Comparison of ENCODE assay signal across 9 mouse cellular contexts in genomic region chr16:96684581-96684980, GRCm38 (mm10).
DNase-seq lines count a peak whose midpoint lies in the region; ATAC-seq and TF ChIP-seq lines count a peak whose summit lies in the region.
"Had no signal": no experiment of that assay in that cellular context is flagged by ENCODE, and none has a peak within 500 bp of the region (broad histone marks: within the 10 kb centered on the region; RNA-seq: fewer than 3 reads in every experiment).

No protein-coding gene starts in this region.

- TF ChIP-seq POLR2A in MEL (IDR thresholded peaks at IDR 0.05; ENCODE audit: control insufficient read depth in 1 of 2, insufficient read depth in 1 of 2, low read depth in 1 of 2, low read length in 2 of 2, poor library complexity in 1 of 2), result no peak
- no peak for TF ChIP-seq POLR2A in cerebellum, adult 2 months (IDR thresholded peaks at IDR 0.05; ENCODE audit: borderline replicate concordance, insufficient read depth, low read length)

- H3K9ac ChIP-seq in intestine, postnatal 0 days (ENCODE audit: low read depth, low read length), result no peak overlapping the region
- no peak overlapping the region for H3K9ac ChIP-seq in intestine, embryonic 15.5 days
- no peak overlapping the region for H3K9ac ChIP-seq in MEL (ENCODE audit: control insufficient read depth, low read depth, low read length, poor library complexity, severe bottlenecking)
- H3K9ac ChIP-seq in forebrain, postnatal 0 days, result no peak overlapping the region
- no peak overlapping the region for H3K9ac ChIP-seq in midbrain, embryonic 14.5 days (replicated peaks; ENCODE audit: low read length)
- H3K9ac ChIP-seq: liver, embryonic 13.5 days had no signal

- peak; percentile 11 for DNase-seq in MEL (ENCODE audit: low read depth, low spot score)
- DNase-seq in cerebellum, adult 2 months, result peak; percentile 56 to 64
- DNase-seq in forebrain, postnatal 0 days, result peak; percentile 88
- peak; percentile 43 to 74 for DNase-seq in layer of hippocampus, adult 8-10 months (ENCODE audit: low spot score in 2 of 2)
- peak; percentile 92 for DNase-seq in midbrain, embryonic 14.5 days
- peak; percentile 7 for DNase-seq in yolk sac, embryonic 10.5 days (ENCODE audit: low spot score)
- DNase-seq: liver, embryonic 13.5 days had no signal

- TF ChIP-seq EP300 in MEL (IDR thresholded peaks at IDR 0.05; ENCODE audit: low read depth in 1 of 2, low read length in 2 of 2), result no peak

- no peaks in the 10 kb centered on the region for H3K79me2 ChIP-seq in MEL (ENCODE audit: control insufficient read depth, insufficient read depth, low read length, poor library complexity)

- no peak overlapping the region for H3K27ac ChIP-seq in intestine, postnatal 0 days (ENCODE audit: low read depth, low read length)
- H3K27ac ChIP-seq in intestine, embryonic 15.5 days, result no peak overlapping the region
- no peak overlapping the region for H3K27ac ChIP-seq in MEL (ENCODE audit: control insufficient read depth, low read depth, low read length)
- H3K27ac ChIP-seq in cerebellum, adult 2 months (ENCODE audit: insufficient read depth, low read length), result no peak overlapping the region
- H3K27ac ChIP-seq in forebrain, postnatal 0 days (ENCODE audit: low read depth, low read length), result no peak overlapping the region
- H3K27ac ChIP-seq in midbrain, embryonic 14.5 days (replicated peaks; ENCODE audit: low read depth, low read length), result no peak overlapping the region
- H3K27ac ChIP-seq: liver, embryonic 13.5 days had no signal

- no peak for ATAC-seq in intestine, postnatal 0 days
- no peak for ATAC-seq in intestine, embryonic 15.5 days
- peak; percentile 64; the same call in 1 of the 2 replicates for ATAC-seq in forebrain, postnatal 0 days
- no peak for ATAC-seq in midbrain, embryonic 14.5 days (ENCODE audit: low FRiP score, low TSS enrichment)

- no peak overlapping the region for H3K4me2 ChIP-seq in intestine, postnatal 0 days (replicated peaks; ENCODE audit: low read depth)
- H3K4me2 ChIP-seq in intestine, embryonic 15.5 days (replicated peaks), result no peak overlapping the region
- H3K4me2 ChIP-seq in forebrain, postnatal 0 days (ENCODE audit: low read depth), result no peak overlapping the region
- no peak overlapping the region for H3K4me2 ChIP-seq in midbrain, embryonic 14.5 days (ENCODE audit: low read length)
- H3K4me2 ChIP-seq: liver, embryonic 13.5 days had no signal

- peak; percentile 23 for TF ChIP-seq RAD21 in MEL (IDR thresholded peaks at IDR 0.05; ENCODE audit: low read depth, low read length)

- peak; percentile 83 for TF ChIP-seq CTCF in intestine, postnatal 0 days (IDR thresholded peaks at IDR 0.05; ENCODE audit: low read depth)
- peak; percentile 15 to 30 (median 19); a peak in 4 of 6 replicates for TF ChIP-seq CTCF in MEL (IDR thresholded peaks at IDR 0.05 in 2 of 3, conservative IDR thresholded peaks at IDR 0.05 in 1 of 3; ENCODE audit: control insufficient read depth in 1 of 3, insufficient read depth in 1 of 3, low read depth in 2 of 3, low read length in 3 of 3, poor library complexity in 1 of 3, severe bottlenecking in 1 of 3)
- TF ChIP-seq CTCF in cerebellum, adult 2 months (IDR thresholded peaks at IDR 0.05; ENCODE audit: borderline replicate concordance, insufficient read depth, low read depth, low read length), result peak; percentile 68
- TF ChIP-seq CTCF in forebrain, postnatal 0 days (IDR thresholded peaks at IDR 0.05; ENCODE audit: low read depth), result peak; percentile 87

- 22% methylated on average over 4 of the region's 4 CpGs for WGBS in intestine, postnatal 0 days
- 24% methylated on average over 4 of the region's 4 CpGs for WGBS in intestine, embryonic 15.5 days
- 19% methylated on average over 4 of the region's 4 CpGs for WGBS in cerebellum, adult 2 months
- 15% methylated on average over 4 of the region's 4 CpGs for WGBS in forebrain, postnatal 0 days
- 21% methylated on average over 4 of the region's 4 CpGs for WGBS in midbrain, embryonic 14.5 days

- no peaks in the 10 kb centered on the region for H3K27me3 ChIP-seq in intestine, postnatal 0 days (replicated peaks; ENCODE audit: control insufficient read depth, insufficient read depth, low read length)
- H3K27me3 ChIP-seq in intestine, embryonic 15.5 days (replicated peaks), result no peaks in the 10 kb centered on the region
- H3K27me3 ChIP-seq in MEL (ENCODE audit: control insufficient read depth in 1 of 2, insufficient read depth in 2 of 2, low read length in 2 of 2), result no peaks in the 10 kb centered on the region
- H3K27me3 ChIP-seq in cerebellum, adult 2 months (ENCODE audit: control insufficient read depth, insufficient read depth, low read length), result no peaks in the 10 kb centered on the region
- no peaks in the 10 kb centered on the region for H3K27me3 ChIP-seq in forebrain, postnatal 0 days (ENCODE audit: insufficient read depth, low read length)
- H3K27me3 ChIP-seq in midbrain, embryonic 14.5 days (ENCODE audit: control insufficient read depth, insufficient read depth, low read length), result no peaks in the 10 kb centered on the region
- H3K27me3 ChIP-seq: liver, embryonic 13.5 days had no signal

- no peaks in the 10 kb centered on the region for H3K4me1 ChIP-seq in intestine, postnatal 0 days (replicated peaks; ENCODE audit: control insufficient read depth, insufficient read depth, low read length)
- no peaks in the 10 kb centered on the region for H3K4me1 ChIP-seq in intestine, embryonic 15.5 days (replicated peaks)
- no peaks in the 10 kb centered on the region for H3K4me1 ChIP-seq in MEL (ENCODE audit: control insufficient read depth in 1 of 2, insufficient read depth in 2 of 2, low read length in 2 of 2)
- no peaks in the 10 kb centered on the region for H3K4me1 ChIP-seq in cerebellum, adult 2 months (ENCODE audit: control insufficient read depth, insufficient read depth, low read length)
- H3K4me1 ChIP-seq in forebrain, postnatal 0 days (ENCODE audit: insufficient read depth), result no peaks in the 10 kb centered on the region
- 0 out of 2 replicates have a peak, but pooled peaks cover 6% of the 10 kb centered on the region for H3K4me1 ChIP-seq in midbrain, embryonic 14.5 days (ENCODE audit: control insufficient read depth, insufficient read depth, low read length)
- H3K4me1 ChIP-seq: liver, embryonic 13.5 days had no signal

- no peak overlapping the region for H3K4me3 ChIP-seq in intestine, postnatal 0 days (ENCODE audit: low read depth, low read length)
- H3K4me3 ChIP-seq in intestine, embryonic 15.5 days (replicated peaks), result no peak overlapping the region
- no peak overlapping the region for H3K4me3 ChIP-seq in MEL (ENCODE audit: control insufficient read depth in 1 of 2, insufficient read depth in 1 of 2, low read depth in 2 of 2, low read length in 2 of 2)
- no peak overlapping the region for H3K4me3 ChIP-seq in cerebellum, adult 2 months (replicated peaks; ENCODE audit: insufficient read depth, low read depth, low read length)
- H3K4me3 ChIP-seq in forebrain, postnatal 0 days (ENCODE audit: low read depth, low read length), result no peak overlapping the region
- no peak overlapping the region for H3K4me3 ChIP-seq in midbrain, embryonic 14.5 days (replicated peaks; ENCODE audit: low read depth, low read length)
- H3K4me3 ChIP-seq: liver, embryonic 13.5 days had no signal

- no peaks in the 10 kb centered on the region for H3K36me3 ChIP-seq in intestine, postnatal 0 days (ENCODE audit: control insufficient read depth, insufficient read depth)
- no peaks in the 10 kb centered on the region for H3K36me3 ChIP-seq in intestine, embryonic 15.5 days
- no peaks in the 10 kb centered on the region for H3K36me3 ChIP-seq in MEL (ENCODE audit: control insufficient read depth in 1 of 2, insufficient read depth in 2 of 2, low read length in 2 of 2)
- peaks cover 18% of the 10 kb centered on the region for H3K36me3 ChIP-seq in forebrain, postnatal 0 days (ENCODE audit: insufficient read depth)
- peaks cover 34% of the 10 kb centered on the region; the same call in 1 of the 2 replicates for H3K36me3 ChIP-seq in midbrain, embryonic 14.5 days (ENCODE audit: control insufficient read depth, insufficient read depth, low read length)
- H3K36me3 ChIP-seq: liver, embryonic 13.5 days had no signal

- no peaks in the 10 kb centered on the region for H3K9me3 ChIP-seq in intestine, postnatal 0 days (ENCODE audit: control insufficient read depth)
- H3K9me3 ChIP-seq in intestine, embryonic 15.5 days, result no peaks in the 10 kb centered on the region
- H3K9me3 ChIP-seq in MEL (replicated peaks; ENCODE audit: insufficient read depth, low read length), result no peaks in the 10 kb centered on the region
- H3K9me3 ChIP-seq in forebrain, postnatal 0 days (ENCODE audit: low read length), result no peaks in the 10 kb centered on the region
- H3K9me3 ChIP-seq in midbrain, embryonic 14.5 days (ENCODE audit: control insufficient read depth, low read length), result no peaks in the 10 kb centered on the region
- H3K9me3 ChIP-seq: liver, embryonic 13.5 days had no signal

TF ChIP-seq in MEL, 35 proteins besides CTCF, POLR2A, EP300 and RAD21:
- TF ChIP-seq SMC3 (IDR thresholded peaks at IDR 0.05; ENCODE audit: low read depth, low read length) (peak; percentile 21; the same call in 1 of the 2 replicates), CHD1 (IDR thresholded peaks at IDR 0.05; ENCODE audit: low read depth, low read length) (no peak)

Comparison
In these comparisons a context has a peak if more than half of its experiments do, and no peak if none do; other contexts are left out.
1. CTCF ChIP-seq: peak in every context shown above with its lines; median percentile 87 in forebrain, postnatal 0 days; 83 in intestine, postnatal 0 days; 68 in cerebellum, adult 2 months; 19 in MEL.
2. DNase-seq: peak in every context shown above with its lines; median percentile 92 in midbrain, embryonic 14.5 days; 88 in forebrain, postnatal 0 days; 60 in cerebellum, adult 2 months; 58 in layer of hippocampus, adult 8-10 months; 11 in MEL; 7 in yolk sac, embryonic 10.5 days.